Mouse (Mus musculus): Measurements from ENCODE around the gene Zhx3. TPM values are rescaled to one million over a fixed set of nuclear protein-coding genes. Genes with fewer than 3 reads are reported as not detected.

Zhx3 gene
- polyA plus RNA-seq, 1 experiment from 2014 or later: 23.9 TPM

GRCm38 (mm10) chr2:160771325-160772276 is 101.2 kb downstream of the Zhx3 start:
- Histone ChIP-seq H3K4me1 (replicated peaks; ENCODE audit: control insufficient read depth, insufficient read depth, low read length) (no peaks in the 10 kb centered on the region; the same call in 1 of the 2 replicates), H3K9ac (replicated peaks; ENCODE audit: low read depth, low read length) (no peak overlapping the region), H3K9me3 (ENCODE audit: control insufficient read depth, low read length) (no peaks in the 10 kb centered on the region), H3K4me2 (ENCODE audit: low read length) (no peak overlapping the region), H3K36me3 (ENCODE audit: control insufficient read depth, insufficient read depth) (no peaks in the 10 kb centered on the region; the same call in 1 of the 2 replicates), H3K4me3 (replicated peaks; ENCODE audit: low read length) (no peak overlapping the region), H3K27me3 (replicated peaks; ENCODE audit: control insufficient read depth, insufficient read depth, low read length) (no peaks in the 10 kb centered on the region), H3K27ac (ENCODE audit: low read length) (no peak overlapping the region)
- ATAC-seq: no peak
- 88% methylated on average over 8 of the region's 8 CpGs for WGBS

- no peak overlapping the region for H3K4me3 ChIP-seq (replicated peaks; ENCODE audit: low read length)
- H3K9ac ChIP-seq (replicated peaks; ENCODE audit: low read depth, low read length): no peak overlapping the region
- H3K9me3 ChIP-seq (ENCODE audit: control insufficient read depth, low read length): no peaks in the 10 kb centered on the region
- no peaks in the 10 kb centered on the region for H3K27me3 ChIP-seq (replicated peaks; ENCODE audit: control insufficient read depth, insufficient read depth, low read length)
- 0 out of 2 replicates have a peak, but pooled peaks have one; percentile 37 for ATAC-seq
- H3K27ac ChIP-seq (ENCODE audit: low read length): no peak overlapping the region
- H3K36me3 ChIP-seq (ENCODE audit: control insufficient read depth, insufficient read depth): no peaks in the 10 kb centered on the region; the same call in 1 of the 2 replicates
- 91% methylated on average over 1 of the region's 1 CpGs for WGBS
- no peak overlapping the region for H3K4me2 ChIP-seq (ENCODE audit: low read length)
- H3K4me1 ChIP-seq (replicated peaks; ENCODE audit: control insufficient read depth, insufficient read depth, low read length): no peaks in the 10 kb centered on the region; the same call in 1 of the 2 replicates
Measured at GRCm38 (mm10) chr2:160770871-160771270, 101.9 kb downstream of the Zhx3 start.

DNA sequence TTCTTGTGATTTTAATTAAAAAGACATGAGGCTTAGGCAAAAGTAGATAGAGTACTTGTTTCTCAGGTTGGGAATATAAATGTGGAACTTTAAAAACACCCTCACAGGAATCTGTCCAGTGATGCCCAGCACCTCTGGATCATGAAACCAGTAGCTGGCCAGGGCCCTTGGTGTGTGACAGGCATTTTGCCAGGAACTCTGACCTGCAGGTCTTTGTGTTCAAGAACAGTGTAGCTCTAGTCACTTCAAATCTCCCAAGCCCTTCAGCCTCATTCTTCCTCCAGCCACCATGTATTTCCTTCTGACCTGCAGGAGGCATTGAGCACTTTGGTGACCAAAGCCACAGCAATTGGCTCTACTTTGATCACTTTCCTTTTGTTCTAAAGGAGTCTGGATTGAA is 102.4 kb downstream of the Zhx3 start:
- no peaks in the 10 kb centered on the region for H3K27me3 ChIP-seq (replicated peaks; ENCODE audit: control insufficient read depth, insufficient read depth, low read length)
- no peak overlapping the region for H3K9ac ChIP-seq (replicated peaks; ENCODE audit: low read depth, low read length)
- H3K4me2 ChIP-seq (ENCODE audit: low read length): no peak overlapping the region
- no peak overlapping the region for H3K27ac ChIP-seq (ENCODE audit: low read length)
- H3K4me1 ChIP-seq (replicated peaks; ENCODE audit: control insufficient read depth, insufficient read depth, low read length): no peaks in the 10 kb centered on the region; the same call in 1 of the 2 replicates
- H3K36me3 ChIP-seq (ENCODE audit: control insufficient read depth, insufficient read depth): peaks cover under 1% of the 10 kb centered on the region; the same call in 1 of the 2 replicates
- no peaks in the 10 kb centered on the region for H3K9me3 ChIP-seq (ENCODE audit: control insufficient read depth, low read length)
- ATAC-seq: no peak
- no peak overlapping the region for H3K4me3 ChIP-seq (replicated peaks; ENCODE audit: low read length)

DNA sequence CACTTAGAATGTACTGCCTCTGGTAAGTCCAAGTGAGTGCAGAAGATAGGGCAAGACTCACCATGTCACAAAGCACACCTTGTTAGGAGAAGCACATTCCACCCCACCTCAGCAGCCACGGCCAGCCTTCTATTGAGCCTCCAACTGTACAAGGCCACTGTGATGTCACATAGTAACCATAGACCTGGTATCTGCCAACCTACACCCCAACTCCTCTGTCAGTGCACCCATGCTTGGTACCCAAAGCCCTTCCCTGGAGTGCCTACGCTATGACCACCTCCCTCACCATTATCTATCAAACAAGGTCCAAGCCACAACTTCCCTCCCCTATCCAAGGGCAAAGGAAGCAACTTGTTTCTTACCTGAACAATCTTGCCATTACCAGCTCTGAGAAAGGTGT is 103.8 kb downstream of the Zhx3 start:
- Histone ChIP-seq H3K4me3 (replicated peaks; ENCODE audit: low read length) (no peak overlapping the region), H3K36me3 (ENCODE audit: control insufficient read depth, insufficient read depth) (peaks cover 6% of the 10 kb centered on the region; the same call in 1 of the 2 replicates), H3K9ac (replicated peaks; ENCODE audit: low read depth, low read length) (no peak overlapping the region), H3K4me2 (ENCODE audit: low read length) (no peak overlapping the region), H3K4me1 (replicated peaks; ENCODE audit: control insufficient read depth, insufficient read depth, low read length) (no peaks in the 10 kb centered on the region; the same call in 1 of the 2 replicates), H3K27me3 (replicated peaks; ENCODE audit: control insufficient read depth, insufficient read depth, low read length) (no peaks in the 10 kb centered on the region), H3K27ac (ENCODE audit: low read length) (no peak overlapping the region), H3K9me3 (ENCODE audit: control insufficient read depth, low read length) (no peaks in the 10 kb centered on the region)
- 90% methylated on average over 2 of the region's 2 CpGs for WGBS
- ATAC-seq: no peak

GRCm38 (mm10) chr2:160768097-160768695 is 104.6 kb downstream of the Zhx3 start:
- peaks cover 10% of the 10 kb centered on the region; the same call in 1 of the 2 replicates for H3K36me3 ChIP-seq (ENCODE audit: control insufficient read depth, insufficient read depth)
- H3K4me1 ChIP-seq (replicated peaks; ENCODE audit: control insufficient read depth, insufficient read depth, low read length): no peaks in the 10 kb centered on the region; the same call in 1 of the 2 replicates
- H3K9me3 ChIP-seq (ENCODE audit: control insufficient read depth, low read length): no peaks in the 10 kb centered on the region
- H3K27ac ChIP-seq (ENCODE audit: low read length): no peak overlapping the region
- WGBS: 74% methylated on average over 4 of the region's 4 CpGs
- H3K27me3 ChIP-seq (replicated peaks; ENCODE audit: control insufficient read depth, insufficient read depth, low read length): no peaks in the 10 kb centered on the region
- no peak overlapping the region for H3K4me3 ChIP-seq (replicated peaks; ENCODE audit: low read length)
- no peak overlapping the region for H3K4me2 ChIP-seq (ENCODE audit: low read length)
- no peak overlapping the region for H3K9ac ChIP-seq (replicated peaks; ENCODE audit: low read depth, low read length)
- 0 out of 2 replicates have a peak, but pooled peaks have one; percentile 7 for ATAC-seq

DNA sequence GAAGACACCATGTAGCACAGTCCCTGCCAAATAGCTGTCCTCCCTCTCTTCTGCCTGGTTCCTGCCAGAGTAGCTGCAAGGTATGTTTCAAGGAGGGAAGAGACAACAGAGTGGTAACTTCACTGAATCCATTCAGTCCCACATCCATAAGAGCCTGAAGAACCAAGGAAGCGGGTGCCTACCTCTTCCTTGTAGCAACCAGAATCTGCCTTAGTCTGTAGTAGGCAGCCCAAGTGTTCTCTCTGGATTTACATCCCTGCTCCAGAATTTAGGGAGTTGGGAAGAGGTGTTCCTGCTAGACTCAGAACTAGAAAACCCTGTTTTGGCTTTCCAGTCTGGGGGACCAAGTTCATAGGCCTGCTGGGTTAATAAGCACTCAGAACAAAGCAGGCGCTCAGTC is 105.6 kb downstream of the Zhx3 start:
- Histone ChIP-seq H3K4me3 (replicated peaks; ENCODE audit: low read length) (no peak overlapping the region), H3K9me3 (ENCODE audit: control insufficient read depth, low read length) (no peaks in the 10 kb centered on the region), H3K36me3 (ENCODE audit: control insufficient read depth, insufficient read depth) (peaks cover 12% of the 10 kb centered on the region; the same call in 1 of the 2 replicates), H3K4me1 (replicated peaks; ENCODE audit: control insufficient read depth, insufficient read depth, low read length) (no peaks in the 10 kb centered on the region; the same call in 1 of the 2 replicates), H3K4me2 (ENCODE audit: low read length) (no peak overlapping the region), H3K27ac (ENCODE audit: low read length) (no peak overlapping the region), H3K9ac (replicated peaks; ENCODE audit: low read depth, low read length) (no peak overlapping the region), H3K27me3 (replicated peaks; ENCODE audit: control insufficient read depth, insufficient read depth, low read length) (no peaks in the 10 kb centered on the region)
- WGBS: 92% methylated on average over 2 of the region's 2 CpGs
- ATAC-seq: no peak

GRCm38 (mm10) chr2:160766371-160766771 is 106.4 kb downstream of the Zhx3 start:
- no peak overlapping the region for H3K9ac ChIP-seq (replicated peaks; ENCODE audit: low read depth, low read length)
- H3K27me3 ChIP-seq (replicated peaks; ENCODE audit: control insufficient read depth, insufficient read depth, low read length): no peaks in the 10 kb centered on the region
- H3K36me3 ChIP-seq (ENCODE audit: control insufficient read depth, insufficient read depth): peaks cover 20% of the 10 kb centered on the region; the same call in 1 of the 2 replicates
- no peak for ATAC-seq
- no peak overlapping the region for H3K4me3 ChIP-seq (replicated peaks; ENCODE audit: low read length)
- H3K9me3 ChIP-seq (ENCODE audit: control insufficient read depth, low read length): no peaks in the 10 kb centered on the region
- whole genome bisulfite sequencing: 67% methylated on average over 5 of the region's 5 CpGs
- H3K4me2 ChIP-seq (ENCODE audit: low read length): no peak overlapping the region
- H3K4me1 ChIP-seq (replicated peaks; ENCODE audit: control insufficient read depth, insufficient read depth, low read length): no peaks in the 10 kb centered on the region; the same call in 1 of the 2 replicates
- no peak overlapping the region for H3K27ac ChIP-seq (ENCODE audit: low read length)

GRCm38 (mm10) chr2:160765096-160765495 is 107.7 kb downstream of the Zhx3 start:
- no peaks in the 10 kb centered on the region for H3K4me1 ChIP-seq (replicated peaks; ENCODE audit: control insufficient read depth, insufficient read depth, low read length)
- no peaks in the 10 kb centered on the region for H3K27me3 ChIP-seq (replicated peaks; ENCODE audit: control insufficient read depth, insufficient read depth, low read length)
- no peak overlapping the region for H3K4me3 ChIP-seq (replicated peaks; ENCODE audit: low read length)
- 72% methylated on average over 3 of the region's 3 CpGs for WGBS
- H3K36me3 ChIP-seq (ENCODE audit: control insufficient read depth, insufficient read depth): peaks cover 27% of the 10 kb centered on the region; the same call in 1 of the 2 replicates
- no peak overlapping the region for H3K4me2 ChIP-seq (ENCODE audit: low read length)
- H3K27ac ChIP-seq (ENCODE audit: low read length): no peak overlapping the region
- no peaks in the 10 kb centered on the region for H3K9me3 ChIP-seq (ENCODE audit: control insufficient read depth, low read length)
- no peak overlapping the region for H3K9ac ChIP-seq (replicated peaks; ENCODE audit: low read depth, low read length)
- ATAC-seq: no peak

GRCm38 (mm10) chr2:160764386-160764785 is 108.4 kb downstream of the Zhx3 start:
- no peak overlapping the region for H3K27ac ChIP-seq (ENCODE audit: low read length)
- no peaks in the 10 kb centered on the region for H3K27me3 ChIP-seq (replicated peaks; ENCODE audit: control insufficient read depth, insufficient read depth, low read length)
- WGBS: 89% methylated on average over 2 of the region's 2 CpGs

More at GRCm38 (mm10) chr2:160764386-160764785, 108.4 kb downstream of the Zhx3 start:
- peaks cover 28% of the 10 kb centered on the region; the same call in 1 of the 2 replicates for H3K36me3 ChIP-seq (ENCODE audit: control insufficient read depth, insufficient read depth)
- H3K4me3 ChIP-seq (replicated peaks; ENCODE audit: low read length): no peak overlapping the region
- no peak for ATAC-seq
- H3K4me1 ChIP-seq (replicated peaks; ENCODE audit: control insufficient read depth, insufficient read depth, low read length): no peaks in the 10 kb centered on the region
- H3K9me3 ChIP-seq (ENCODE audit: control insufficient read depth, low read length): no peaks in the 10 kb centered on the region
- H3K4me2 ChIP-seq (ENCODE audit: low read length): no peak overlapping the region
- H3K9ac ChIP-seq (replicated peaks; ENCODE audit: low read depth, low read length): no peak overlapping the region
